Mouse (Mus musculus): ENCODE data around the gene Olfr1277.

DNA sequence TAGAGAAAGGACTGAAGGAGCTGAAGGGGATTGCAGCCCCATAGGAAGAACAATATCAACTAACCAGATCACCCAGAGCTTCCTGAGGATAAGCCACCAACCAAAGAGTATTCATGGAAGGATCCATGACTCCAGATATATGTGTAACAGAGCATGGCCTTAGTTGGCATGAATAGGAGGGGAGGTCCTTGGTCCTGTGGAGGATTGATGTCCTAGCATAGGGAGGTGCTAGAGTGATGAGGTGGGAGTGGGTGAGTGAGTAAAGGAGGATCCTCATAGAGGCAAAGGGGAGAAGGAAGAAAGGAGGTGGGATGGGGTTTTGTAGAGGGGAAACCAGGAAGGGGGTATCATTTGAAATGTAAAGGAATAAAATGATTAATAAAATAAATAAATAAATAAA, 24.6 kb upstream of the Olfr1277 start:
- TF ChIP-seq CTCF (IDR thresholded peaks at IDR 0.05; ENCODE audit: control insufficient read depth, insufficient read depth, low read length) (no peak), POLR2A (IDR thresholded peaks at IDR 0.05; ENCODE audit: borderline replicate concordance, control insufficient read depth, low read depth, low read length) (no peak)

Measured in bone marrow, adult 2 months (tissue).